ENCODE assay signal across 8 mouse cellular contexts in the genomic region with DNA sequence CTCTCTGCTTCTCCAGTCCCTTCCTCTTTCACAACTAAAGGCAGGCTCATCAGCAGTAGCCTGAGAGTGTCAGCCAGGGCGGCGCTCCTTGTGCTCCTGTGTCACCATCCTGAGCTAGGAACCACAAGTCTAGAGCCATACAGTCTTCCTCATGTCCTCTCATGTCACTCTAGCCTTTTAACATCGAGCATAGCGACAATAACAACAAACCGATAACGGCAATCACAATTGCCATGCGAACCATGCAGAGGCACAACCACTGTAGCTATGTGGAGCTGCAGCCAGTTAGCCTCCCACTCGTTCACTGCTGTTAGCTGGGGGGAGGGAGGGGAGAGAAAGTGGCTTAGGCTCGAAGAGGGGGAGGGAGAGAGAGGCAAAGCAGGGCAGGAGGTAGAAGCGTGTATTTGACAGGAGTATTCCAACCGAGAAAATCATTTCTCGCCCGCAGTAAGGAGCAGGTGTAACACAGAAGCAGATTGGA. TPM values are rescaled to one million over a fixed set of nuclear protein-coding genes. Genes with fewer than 3 reads are reported as not detected.
A peak's percentile ranks its signal among the peaks of the same experiment; 100 is the strongest.
DNase-seq lines count a peak whose midpoint lies in the region; ATAC-seq and TF ChIP-seq lines count a peak whose summit lies in the region.

No protein-coding gene starts in this region.

- TF ChIP-seq CTCF in forebrain, postnatal 0 days (IDR thresholded peaks at IDR 0.05; ENCODE audit: low read depth), result no peak
- peak; percentile 17; the same call in 1 of the 2 replicates for TF ChIP-seq CTCF in midbrain, postnatal 0 days (IDR thresholded peaks at IDR 0.05)
- TF ChIP-seq CTCF in stomach, postnatal 0 days (IDR thresholded peaks at IDR 0.05; ENCODE audit: low read depth), result no peak

- H3K27ac ChIP-seq in forebrain, postnatal 0 days (ENCODE audit: low read depth, low read length), result peak overlapping the region; percentile 9; the same call in 1 of the 2 replicates
- peak overlapping the region; percentile 55 for H3K27ac ChIP-seq in midbrain, postnatal 0 days (ENCODE audit: low read depth, low read length)
- H3K27ac ChIP-seq in stomach, postnatal 0 days (replicated peaks), result no peak overlapping the region

- H3K4me3 ChIP-seq in forebrain, postnatal 0 days (ENCODE audit: low read depth, low read length), result no peak overlapping the region
- no peak overlapping the region for H3K4me3 ChIP-seq in midbrain, postnatal 0 days (ENCODE audit: low read depth, low read length)
- H3K4me3 ChIP-seq in stomach, postnatal 0 days (ENCODE audit: low read depth, low read length), result no peak overlapping the region

- ATAC-seq in forebrain, postnatal 0 days, result 0 out of 2 replicates have a peak, but pooled peaks have one; percentile 34
- ATAC-seq in midbrain, postnatal 0 days (ENCODE audit: low FRiP score), result no peak
- no peak for ATAC-seq in stomach, postnatal 0 days (ENCODE audit: low FRiP score, low TSS enrichment)

- no peaks in the 10 kb centered on the region for H3K36me3 ChIP-seq in forebrain, postnatal 0 days (ENCODE audit: insufficient read depth)
- no peaks in the 10 kb centered on the region for H3K36me3 ChIP-seq in midbrain, postnatal 0 days (ENCODE audit: insufficient read depth, low read length)
- no peaks in the 10 kb centered on the region for H3K36me3 ChIP-seq in stomach, postnatal 0 days (ENCODE audit: control insufficient read depth, insufficient read depth, low read length)

- no peaks in the 10 kb centered on the region for H3K4me1 ChIP-seq in forebrain, postnatal 0 days (ENCODE audit: insufficient read depth)
- H3K4me1 ChIP-seq in midbrain, postnatal 0 days (ENCODE audit: insufficient read depth, low read length), result 0 out of 2 replicates have a peak, but pooled peaks cover 4% of the 10 kb centered on the region
- no peaks in the 10 kb centered on the region for H3K4me1 ChIP-seq in stomach, postnatal 0 days (replicated peaks; ENCODE audit: control insufficient read depth, insufficient read depth)

- 0 out of 2 replicates have a peak overlapping the region, but pooled peaks have one; percentile 14 for H3K9ac ChIP-seq in forebrain, postnatal 0 days
- no peak overlapping the region for H3K9ac ChIP-seq in midbrain, postnatal 0 days (replicated peaks; ENCODE audit: low read length, poor library complexity, severe bottlenecking)
- no peak overlapping the region for H3K9ac ChIP-seq in stomach, postnatal 0 days (ENCODE audit: low read length)

- H3K9me3 ChIP-seq in forebrain, postnatal 0 days (ENCODE audit: low read length), result no peaks in the 10 kb centered on the region
- no peaks in the 10 kb centered on the region for H3K9me3 ChIP-seq in midbrain, postnatal 0 days (ENCODE audit: low read length)
- no peaks in the 10 kb centered on the region for H3K9me3 ChIP-seq in stomach, postnatal 0 days (ENCODE audit: control insufficient read depth, low read length)

- no peak for TF ChIP-seq EP300 in stomach, postnatal 0 days (optimal IDR thresholded peaks at IDR 0.05)

- DNase-seq in adrenal gland, postnatal 36 days, result peak; percentile 6 to 7
- DNase-seq in adrenal gland, adult 18-20 months (ENCODE audit: low spot score in 2 of 2), result no peak
- DNase-seq in forebrain, postnatal 0 days, result peak; percentile 22
- DNase-seq in layer of hippocampus, adult 9-11 months, result peak; percentile 70
- DNase-seq in midbrain, postnatal 0 days (ENCODE audit: low spot score), result peak; percentile 34
- no peak for DNase-seq in thymus, postnatal 36 days
- DNase-seq in stomach, postnatal 0 days (ENCODE audit: low spot score), result no peak
- no peak for DNase-seq in heart, adult 9 months (ENCODE audit: low spot score in 2 of 2)

- WGBS in forebrain, postnatal 0 days, result 56% methylated on average over 13 of the region's 13 CpGs
- 55% methylated on average over 13 of the region's 13 CpGs for WGBS in midbrain, postnatal 0 days
- 67% methylated on average over 13 of the region's 13 CpGs for WGBS in stomach, postnatal 0 days

- no peaks in the 10 kb centered on the region for H3K27me3 ChIP-seq in forebrain, postnatal 0 days (ENCODE audit: insufficient read depth, low read length)
- no peaks in the 10 kb centered on the region for H3K27me3 ChIP-seq in midbrain, postnatal 0 days (ENCODE audit: insufficient read depth, low read length)
- no peaks in the 10 kb centered on the region for H3K27me3 ChIP-seq in stomach, postnatal 0 days (ENCODE audit: control insufficient read depth, insufficient read depth, low read length)

- no peak overlapping the region for H3K4me2 ChIP-seq in forebrain, postnatal 0 days (ENCODE audit: low read depth)
- no peak overlapping the region for H3K4me2 ChIP-seq in midbrain, postnatal 0 days (ENCODE audit: low read depth, low read length, poor library complexity, severe bottlenecking)
- H3K4me2 ChIP-seq in stomach, postnatal 0 days (replicated peaks; ENCODE audit: low read depth), result no peak overlapping the region

RNA-seq across cellular contexts. Expression of a gene that starts 25.3 kb away (rescaled TPM):
- total RNA-seq in adrenal gland, postnatal 36 days (2021), result 10 to 100 TPM; 43.5 to 49.2 TPM
- total RNA-seq in adrenal gland, adult 18-20 months (2021), result 10 to 100 TPM; 31.6 to 43.2 TPM
- total RNA-seq in forebrain, postnatal 0 days (2014; rRNA removed), result 178 and 256 TPM in 2 replicates
- polyA plus RNA-seq in forebrain, postnatal 0 days (2015; fragmentation: Nextera tagmentation; extraction: Ambion mirVana), result 21.6 and 45.3 TPM in 2 replicates
- total RNA-seq in midbrain, postnatal 0 days (2014; rRNA removed), result 177 and 218 TPM in 2 replicates
- 29.5 and 38.3 TPM in 2 replicates for polyA plus RNA-seq in midbrain, postnatal 0 days (2015; fragmentation: Nextera tagmentation; extraction: Ambion mirVana)
- polyA plus RNA-seq in stomach, postnatal 0 days (2015; fragmentation: Nextera tagmentation; extraction: Ambion mirVana), result 2.9 TPM in 2 replicates

Comparison
In these comparisons a context has a peak if more than half of its experiments do, and no peak if none do; other contexts are left out.
1. DNase-seq: peak in adrenal gland, postnatal 36 days (2 of 2), forebrain, postnatal 0 days (single experiment), layer of hippocampus, adult 9-11 months (single experiment) and midbrain, postnatal 0 days (single experiment); none in adrenal gland, adult 18-20 months (0 of 2), thymus, postnatal 36 days (0 of 2), stomach, postnatal 0 days (single experiment) and heart, adult 9 months (0 of 2).